Mouse (Mus musculus): ENCODE results near the gene Gale.

DNA sequence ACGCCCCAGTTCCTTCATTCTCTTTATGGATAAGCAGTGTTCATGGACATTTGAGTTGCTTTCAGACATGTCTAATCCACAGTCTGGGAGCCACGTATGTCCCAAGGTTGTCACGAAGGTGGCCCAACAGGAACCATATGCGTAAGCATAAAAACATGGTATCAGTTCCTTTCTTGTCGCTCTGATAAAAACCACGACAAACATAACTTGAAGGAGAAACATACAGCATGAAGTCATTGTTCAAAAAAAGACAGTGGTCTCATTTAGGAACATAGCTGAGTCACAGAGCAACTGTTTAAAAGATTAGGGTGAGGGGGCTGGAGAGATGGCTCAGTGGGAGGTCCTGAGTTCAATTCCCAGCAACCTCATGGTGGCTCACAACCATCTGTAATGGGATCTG is 21.3 kb upstream of the Gale start:
- TF ChIP-seq REST (IDR thresholded peaks at IDR 0.05; ENCODE audit: insufficient read depth, insufficient read length) (no peak), POLR2A (IDR thresholded peaks at IDR 0.05; ENCODE audit: insufficient read length, low read depth) (no peak), E2F4 (IDR thresholded peaks at IDR 0.05; ENCODE audit: insufficient read depth) (no peak), MYOG (IDR thresholded peaks at IDR 0.05; ENCODE audit: control insufficient read depth in 1 of 3, insufficient read depth in 1 of 3, insufficient read length in 2 of 3, low read depth in 2 of 3) (no peak), TCF12 (IDR thresholded peaks at IDR 0.05; ENCODE audit: insufficient read depth, poor library complexity, severe bottlenecking) (no peak), CEBPB (IDR thresholded peaks at IDR 0.05; ENCODE audit: insufficient read depth, poor library complexity, severe bottlenecking) (no peak), MAX (IDR thresholded peaks at IDR 0.05; ENCODE audit: low read depth) (no peak), USF1 (IDR thresholded peaks at IDR 0.05; ENCODE audit: low read depth) (no peak)

Data from myocyte (in vitro differentiated cells).